Mouse (Mus musculus) gastrocnemius, adult 2 months (tissue): Measurements from ENCODE around the gene Ccdc146. TPM values are rescaled to one million over a fixed set of nuclear protein-coding genes. Genes with fewer than 3 reads are reported as not detected.

Experiments used
- DNase-seq: peaks from one replicate; pipeline ENCODE4 v3.0.0; 2022
- H3K27ac ChIP-seq: fragments of 200-600 bp; 2 replicates; pipeline ENCODE4 v1.8.1; 2022; ENCODE audit warnings: mild to moderate bottlenecking
- H3K4me3 ChIP-seq: fragments of 200-600 bp; 2 replicates; pipeline ENCODE4 v1.8.1; 2022; ENCODE audit warnings: mild to moderate bottlenecking, moderate library complexity
- CTCF ChIP-seq: fragments of 200-600 bp; IDR thresholded peaks from 2 replicates; pipeline ENCODE4 v1.8.1; 2022; ENCODE audit warnings: antibody characterized with exemption, mild to moderate bottlenecking, moderate library complexity
- intact Hi-C: fragments of 180-260 bp; cut with DNase I; formaldehyde crosslinking; loops from one replicate; pipeline ENCODE4 v1.15.1; 2025
- total RNA-seq, 2 experiments: library from RNA; stranded (reverse); gene quantifications; 2 replicates each; pipeline ENCODE4 v1.2.3; 2021

Gene Ccdc146
- total RNA-seq, 2 experiments from 2014 or later: 3.8 to 4.3 TPM

- Histone ChIP-seq H3K4me3 (no peak overlapping the region), H3K27ac (peak overlapping the region; percentile 63)
- peak; percentile 30 for DNase-seq
- TF ChIP-seq CTCF: no peak
- intact Hi-C loops: no loop called here
Measured at GRCm38 (mm10) chr5:21383392-21384251, 40.9 kb downstream of the Ccdc146 start.

- H3K4me3 ChIP-seq: no peak overlapping the region
- intact Hi-C loops: no loop called here
- H3K27ac ChIP-seq: peak overlapping the region; percentile 63
- TF ChIP-seq CTCF: no peak
- DNase-seq: peak; percentile 17
Measured at GRCm38 (mm10) chr5:21382678-21383077, 41.8 kb downstream of the Ccdc146 start.

DNA sequence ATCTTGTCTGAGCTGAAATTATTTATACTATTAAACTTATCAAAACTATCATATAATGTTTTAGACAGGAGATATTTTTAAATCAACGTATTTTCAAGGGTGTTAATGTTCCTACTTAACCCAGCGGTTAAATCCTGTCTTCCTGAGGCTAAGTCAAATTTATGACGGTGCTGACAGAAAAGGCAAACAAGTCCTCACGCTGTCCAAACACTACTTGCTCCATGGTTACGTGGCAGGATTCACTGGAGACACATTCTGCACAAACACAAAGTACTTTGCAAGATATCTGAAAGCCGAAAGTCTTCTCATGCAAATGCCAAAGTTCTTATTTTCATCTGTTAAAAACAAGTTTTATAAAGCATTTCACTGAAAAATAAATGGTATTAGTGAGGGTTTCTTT lies 42.5 kb downstream of the Ccdc146 start:
- intact Hi-C loops: no loop called here
- H3K4me3 ChIP-seq: no peak overlapping the region
- peak overlapping the region; percentile 48; the same call in 1 of the 2 replicates for H3K27ac ChIP-seq
- TF ChIP-seq CTCF: no peak
- DNase-seq: no peak

DNA sequence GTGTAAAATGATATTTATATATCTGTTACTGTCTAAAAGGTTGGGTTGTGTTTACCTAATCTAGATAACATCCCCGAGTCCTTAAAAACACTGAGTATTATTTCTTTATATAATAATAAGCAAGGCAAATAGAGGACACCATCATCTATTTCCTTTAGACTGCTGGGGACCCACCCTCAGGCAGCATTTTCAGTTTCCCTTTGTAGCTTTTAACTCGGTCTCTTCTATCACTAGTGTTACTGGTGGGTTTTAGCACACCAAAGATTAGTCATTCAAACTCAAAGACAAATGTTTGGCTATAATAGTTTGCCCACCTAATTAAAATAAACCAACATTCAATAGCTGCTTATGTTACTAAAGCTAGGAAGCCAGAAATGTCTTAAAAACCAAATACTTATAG lies 46.1 kb downstream of the Ccdc146 start:
- DNase-seq: no peak
- intact Hi-C loops: no loop called here
- TF ChIP-seq CTCF: no peak
- Histone ChIP-seq H3K4me3 (no peak overlapping the region), H3K27ac (no peak overlapping the region)

- TF ChIP-seq CTCF: no peak
- intact Hi-C loops: no loop called here
- DNase-seq: no peak
- H3K27ac ChIP-seq: no peak overlapping the region
- H3K4me3 ChIP-seq: no peak overlapping the region
Measured at GRCm38 (mm10) chr5:21376935-21377334, 47.5 kb downstream of the Ccdc146 start.

DNA sequence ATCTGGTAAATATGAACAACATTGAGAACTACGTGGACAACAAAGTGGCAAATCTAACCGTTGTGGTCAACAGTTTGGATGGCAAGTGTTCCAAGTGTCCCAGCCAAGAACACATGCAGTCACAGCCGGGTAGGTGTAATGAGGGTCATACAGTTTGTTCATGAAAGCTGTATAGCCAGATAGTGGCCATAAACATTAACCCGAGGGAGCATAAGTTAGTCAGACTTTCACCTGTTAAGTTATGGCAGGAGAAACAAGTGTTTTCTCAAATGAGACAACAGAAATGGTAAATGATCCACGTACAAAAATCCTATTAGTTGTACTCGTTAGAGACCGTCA lies 51.3 kb downstream of the Ccdc146 start:
- no peak for TF ChIP-seq CTCF
- intact Hi-C loops: loop anchor here (5.0 kb wide), 1 partner anchor 91 kb away; no protein-coding TSS in a partner anchor
- Histone ChIP-seq H3K4me3 (peak overlapping the region; percentile 80), H3K27ac (peak overlapping the region; percentile 83)
- DNase-seq: no peak

DNA sequence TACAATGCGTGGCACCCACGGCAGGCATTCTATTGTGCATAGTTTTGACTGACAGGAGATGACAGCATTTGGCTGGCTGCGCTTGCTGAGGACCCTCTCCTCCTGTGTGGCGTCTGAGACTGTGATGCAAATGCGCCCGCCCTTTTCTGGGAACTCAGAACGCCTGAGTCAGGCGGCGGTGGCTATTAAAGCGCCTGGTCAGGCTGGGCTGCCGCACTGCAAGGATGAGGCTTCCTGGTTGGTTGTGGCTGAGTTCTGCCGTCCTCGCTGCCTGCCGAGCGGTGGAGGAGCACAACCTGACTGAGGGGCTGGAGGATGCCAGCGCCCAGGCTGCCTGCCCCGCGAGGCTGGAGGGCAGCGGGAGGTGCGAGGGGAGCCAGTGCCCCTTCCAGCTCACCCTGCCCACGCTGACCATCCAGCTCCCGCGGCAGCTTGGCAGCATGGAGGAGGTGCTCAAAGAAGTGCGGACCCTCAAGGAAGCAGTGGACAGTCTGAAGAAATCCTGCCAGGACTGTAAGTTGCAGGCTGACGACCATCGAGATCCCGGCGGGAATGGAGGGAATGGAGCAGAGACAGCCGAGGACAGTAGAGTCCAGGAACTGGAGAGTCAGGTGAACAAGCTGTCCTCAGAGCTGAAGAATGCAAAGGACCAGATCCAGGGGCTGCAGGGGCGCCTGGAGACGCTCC lies 51.8 kb downstream of the Ccdc146 start, which contains the start of gene Fgl2:
TSS of gene Fgl2 (plus strand) at position 150 of the 687 bp plus-strand sequence.
- H3K4me3 ChIP-seq: peak within 1 kb of the TSS; percentile 80
- intact Hi-C loops: loop anchor here (5.0 kb wide), 1 partner anchor 90 kb away; no protein-coding TSS in a partner anchor
- DNase-seq: peak; percentile 76
- TF ChIP-seq CTCF: no peak
- peak within 1 kb of the TSS; percentile 83 for H3K27ac ChIP-seq

DNA sequence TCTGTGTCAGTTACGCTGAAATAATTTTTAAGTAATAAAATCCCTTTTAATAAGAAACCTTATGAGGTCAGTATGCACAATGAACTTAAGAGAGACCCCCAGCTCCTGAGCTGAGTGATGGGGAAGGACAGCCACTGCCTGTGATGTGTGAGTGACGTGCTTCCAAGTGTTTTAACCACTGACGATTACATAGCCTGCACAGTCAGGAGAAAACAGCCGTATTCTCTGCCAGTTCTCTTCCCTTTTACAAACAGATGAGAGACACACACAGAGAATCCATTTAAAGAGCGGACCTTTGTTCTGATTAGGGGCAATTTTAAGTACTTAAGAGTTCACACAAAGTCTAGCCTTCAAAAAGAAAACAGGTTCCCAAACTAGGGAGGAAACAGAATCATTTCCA lies 52.6 kb downstream of the Ccdc146 start:
- Histone ChIP-seq H3K4me3 (peak overlapping the region; percentile 80), H3K27ac (peak overlapping the region; percentile 83)
- intact Hi-C loops: loop anchor here (5.0 kb wide), 1 partner anchor 90 kb away; no protein-coding TSS in a partner anchor
- TF ChIP-seq CTCF: no peak
- no peak for DNase-seq

DNA sequence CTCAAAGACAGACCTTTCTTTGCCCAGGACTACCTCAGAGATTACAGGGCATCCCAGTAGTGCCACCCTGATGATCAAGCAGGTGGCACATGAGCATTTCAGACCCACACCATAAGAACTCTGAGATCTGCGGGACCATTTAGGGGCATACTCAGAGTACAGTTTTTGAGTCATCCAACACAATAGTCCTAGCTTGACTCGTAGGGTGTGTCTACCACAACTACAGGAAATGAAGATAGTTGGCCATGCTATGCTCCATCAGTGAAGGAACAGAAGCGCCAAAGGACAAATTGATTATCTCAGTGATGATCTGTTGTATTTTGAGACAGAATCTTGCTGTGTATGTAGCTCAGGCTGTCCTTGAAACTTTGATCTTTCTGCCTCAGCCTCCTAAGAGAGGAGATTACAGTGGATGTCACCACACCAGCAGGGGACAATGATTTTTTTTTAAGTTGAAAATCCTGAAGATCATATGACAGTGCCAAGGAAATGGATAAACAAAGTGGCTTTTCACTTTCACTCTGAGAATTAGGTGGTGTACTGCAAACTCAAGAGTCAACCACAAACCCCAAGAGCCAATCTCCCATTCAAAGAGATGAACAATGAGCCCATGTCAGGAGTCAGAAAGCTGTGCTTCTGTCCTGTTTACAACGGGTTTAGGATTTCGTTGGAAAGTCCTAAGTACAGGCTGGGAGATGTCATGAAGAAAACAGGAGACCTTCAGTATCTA lies 54.1 kb downstream of the Ccdc146 start:
- no peak overlapping the region for H3K4me3 ChIP-seq
- no peak for TF ChIP-seq CTCF
- intact Hi-C loops: loop anchor here (5.0 kb wide), 1 partner anchor 88 kb away; no protein-coding TSS in a partner anchor
- no peak for DNase-seq
- H3K27ac ChIP-seq: no peak overlapping the region

DNA sequence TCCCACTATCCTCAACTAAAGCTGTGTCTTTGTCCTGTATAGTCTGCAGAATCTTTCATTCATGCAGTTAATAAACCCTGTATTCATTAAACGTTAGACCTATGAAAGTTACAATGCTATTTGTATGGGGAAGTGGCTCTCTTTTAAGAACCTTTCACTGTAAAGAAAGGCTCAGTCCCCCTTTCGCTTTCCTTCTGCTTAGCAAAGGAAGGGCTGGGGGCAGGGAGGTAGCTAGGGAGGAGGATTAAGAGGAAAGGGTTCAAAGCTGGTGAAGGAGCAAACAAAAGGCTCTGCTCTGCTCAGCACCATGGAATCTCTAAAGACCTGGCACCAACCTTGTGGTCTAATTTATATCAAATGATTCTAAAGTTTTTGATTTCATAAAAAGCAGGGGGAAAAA lies 57.0 kb downstream of the Ccdc146 start:
- no peak for DNase-seq
- no peak overlapping the region for H3K4me3 ChIP-seq
- H3K27ac ChIP-seq: no peak overlapping the region
- intact Hi-C loops: no loop called here
- no peak for TF ChIP-seq CTCF

DNA sequence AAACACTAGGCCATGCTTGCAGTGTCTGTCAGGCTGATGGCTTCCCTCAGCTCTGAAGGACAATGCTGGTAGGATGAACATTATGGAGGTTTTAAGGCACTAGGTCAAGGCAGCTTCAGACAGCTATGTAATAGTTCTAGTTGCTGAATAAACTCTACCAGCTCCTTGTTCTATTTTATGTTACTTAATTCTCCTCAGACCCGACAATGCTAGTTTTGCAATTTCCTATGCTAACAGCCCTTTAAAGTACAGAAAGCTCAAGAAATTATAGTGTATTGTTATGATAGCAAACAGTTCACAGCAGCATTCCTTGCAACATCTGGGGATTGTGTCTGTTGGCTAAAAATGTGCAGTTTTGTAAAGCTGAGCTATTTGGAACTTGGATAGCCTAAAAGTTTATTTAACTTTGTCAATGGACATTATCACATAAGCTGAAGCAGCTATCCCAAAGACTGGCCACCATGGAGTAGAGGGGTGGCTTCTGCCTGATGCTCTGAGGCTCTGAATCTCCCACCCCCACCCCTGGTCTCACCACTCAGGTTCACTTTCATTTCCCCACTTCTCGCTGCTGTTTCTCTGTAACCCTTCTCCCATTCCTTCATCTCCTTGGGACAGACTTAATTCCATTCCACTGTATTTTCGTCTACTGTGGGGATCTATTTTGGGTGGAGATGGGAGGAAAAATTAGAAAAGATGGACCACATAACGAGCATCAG lies 58.0 kb downstream of the Ccdc146 start:
- no peak overlapping the region for H3K27ac ChIP-seq
- intact Hi-C loops: no loop called here
- DNase-seq: no peak
- TF ChIP-seq CTCF: no peak
- no peak overlapping the region for H3K4me3 ChIP-seq

GRCm38 (mm10) chr5:21363343-21363742 lies 61.1 kb downstream of the Ccdc146 start:
- intact Hi-C loops: no loop called here
- no peak overlapping the region for H3K27ac ChIP-seq
- H3K4me3 ChIP-seq: no peak overlapping the region
- TF ChIP-seq CTCF: no peak
- no peak for DNase-seq
